Mouse (Mus musculus) spleen, adult 2 months (tissue): ENCODE results near the gene Ephb1.

Experiments
- CTCF ChIP-seq: fragments of 200-500 bp; IDR thresholded peaks from 2 replicates; pipeline ENCODE4 v1.5.1; 2011; ENCODE audit warnings: mild to moderate bottlenecking, inconsistent platforms; ENCODE audit not compliant: insufficient read depth, insufficient read length, insufficient replicate concordance; ENCODE audit errors: extremely low read depth
- POLR2A ChIP-seq: fragments of 200-500 bp; IDR thresholded peaks from 2 replicates; pipeline ENCODE4 v1.6.1; 2011; ENCODE audit warnings: low read depth, low read length, inconsistent platforms

GRCm38 (mm10) chr9:102002186-102002585, 352.3 kb downstream of the Ephb1 start:
- TF ChIP-seq CTCF: no peak
- TF ChIP-seq POLR2A: no peak
